Mouse (Mus musculus): ENCODE results near the gene Tlr6.

Gene Tlr6

DNA sequence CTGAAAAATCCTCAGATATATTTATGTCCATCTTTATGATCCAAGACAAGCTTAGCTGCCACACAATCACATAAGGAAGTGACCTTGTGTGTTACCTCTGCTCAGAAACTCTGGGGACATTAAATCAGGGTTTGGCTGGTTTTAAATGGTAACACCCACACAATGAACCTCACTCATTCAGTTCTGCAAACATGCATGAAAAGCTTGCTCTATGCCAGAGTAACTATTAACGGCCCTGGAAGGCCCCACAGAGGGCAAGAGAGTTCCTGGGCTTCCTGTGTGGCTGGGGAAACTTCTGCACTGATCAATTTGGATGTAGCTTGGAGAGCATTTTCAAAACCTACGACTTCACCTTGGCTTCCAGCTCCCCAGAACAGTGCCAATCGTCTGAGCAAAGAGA is 27.7 kb downstream of the Tlr6 start:
- no peak for DNase-seq (ENCODE audit: low spot score)

DNA sequence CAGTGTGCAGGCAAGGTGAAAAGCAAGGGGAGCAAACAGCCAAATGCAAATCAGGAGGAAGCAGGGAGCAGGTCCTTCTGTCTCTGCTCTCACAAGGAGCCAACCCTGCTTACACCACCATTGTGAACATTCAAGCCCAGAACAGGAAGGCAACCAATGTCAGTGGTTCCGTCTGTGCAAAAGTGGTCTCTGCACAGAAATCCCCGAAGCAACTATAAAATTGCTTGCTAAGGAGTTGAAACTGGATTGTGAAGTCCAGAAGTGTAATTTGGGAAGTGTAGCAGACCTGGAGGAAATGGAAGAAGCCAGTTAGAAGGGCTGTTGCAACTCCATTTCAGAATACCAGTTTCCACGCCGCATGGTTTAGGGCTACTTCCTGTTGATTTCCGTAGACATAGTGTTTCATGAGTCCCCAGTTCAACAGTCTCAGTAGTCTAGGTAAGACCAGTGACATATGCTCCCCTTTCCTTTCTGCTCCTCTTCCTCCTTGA is 37.0 kb downstream of the Tlr6 start:
- DNase-seq (ENCODE audit: low spot score) = no peak

DNA sequence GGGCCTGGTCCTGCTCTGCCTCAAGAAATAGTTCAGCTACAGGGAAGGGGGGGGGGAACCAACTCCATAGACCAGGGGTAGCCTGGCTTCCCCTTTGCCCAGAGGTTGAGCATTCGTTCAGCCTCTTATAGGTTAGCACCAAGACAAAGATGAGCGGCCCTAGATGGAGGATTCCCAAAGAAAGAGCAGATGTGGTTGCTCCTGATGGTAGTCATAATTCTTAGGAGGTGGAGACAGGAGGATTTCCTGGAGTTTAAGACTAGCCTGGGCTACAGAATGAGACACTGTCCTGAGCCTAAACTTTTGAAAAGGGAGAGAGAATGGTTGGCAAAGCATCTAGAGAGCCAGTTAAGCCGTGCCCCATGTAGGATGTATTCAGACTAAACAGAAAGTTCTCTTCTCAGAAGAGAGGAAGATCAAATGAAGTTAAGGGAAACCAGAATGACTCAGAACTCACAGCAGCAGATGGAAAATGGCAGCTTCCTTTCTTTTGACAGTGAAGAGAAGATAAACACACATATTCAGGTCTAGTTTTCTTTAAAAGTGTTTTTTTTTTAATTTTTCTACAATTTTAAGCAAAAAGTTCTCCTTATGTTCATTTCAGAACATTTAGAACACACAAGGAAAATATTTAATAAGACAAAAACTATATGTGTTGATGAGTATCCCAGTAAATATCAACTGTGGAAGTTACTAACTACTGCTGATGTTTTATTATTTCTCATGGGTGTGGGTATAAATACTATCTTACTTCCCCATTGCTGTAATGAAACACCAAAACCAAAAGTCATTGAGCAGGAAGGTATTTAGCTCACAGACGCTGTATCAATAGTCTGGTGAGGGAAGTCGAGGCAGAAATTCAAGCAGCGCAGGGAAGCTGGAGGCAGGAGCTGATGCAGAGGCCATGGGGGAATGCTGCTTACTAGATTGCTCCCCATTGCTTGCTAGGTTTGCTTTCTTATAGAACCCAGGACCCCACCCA is 41.0 kb downstream of the Tlr6 start:
- DNase-seq (ENCODE audit: low spot score) = no peak

DNA sequence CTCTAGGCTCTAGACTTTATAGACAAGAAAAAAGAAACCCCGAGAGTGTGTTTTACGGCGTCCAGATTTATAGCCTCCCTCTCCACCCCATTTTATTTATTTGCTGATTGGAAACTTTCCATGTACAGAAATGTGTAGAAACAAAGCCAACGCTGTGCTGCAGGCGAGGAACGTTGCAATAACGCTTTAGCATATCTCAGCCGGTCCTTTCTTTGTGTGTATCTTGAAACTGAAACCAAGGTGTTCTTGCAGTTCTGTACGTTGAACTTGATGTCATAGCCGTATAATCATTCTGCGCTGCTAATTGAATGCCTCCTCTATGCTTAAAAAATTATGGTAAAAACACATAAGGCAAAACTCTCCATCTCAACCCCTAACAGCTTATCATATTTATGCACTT is 42.2 kb downstream of the Tlr6 start:
- DNase-seq (ENCODE audit: low spot score) = no peak

DNA sequence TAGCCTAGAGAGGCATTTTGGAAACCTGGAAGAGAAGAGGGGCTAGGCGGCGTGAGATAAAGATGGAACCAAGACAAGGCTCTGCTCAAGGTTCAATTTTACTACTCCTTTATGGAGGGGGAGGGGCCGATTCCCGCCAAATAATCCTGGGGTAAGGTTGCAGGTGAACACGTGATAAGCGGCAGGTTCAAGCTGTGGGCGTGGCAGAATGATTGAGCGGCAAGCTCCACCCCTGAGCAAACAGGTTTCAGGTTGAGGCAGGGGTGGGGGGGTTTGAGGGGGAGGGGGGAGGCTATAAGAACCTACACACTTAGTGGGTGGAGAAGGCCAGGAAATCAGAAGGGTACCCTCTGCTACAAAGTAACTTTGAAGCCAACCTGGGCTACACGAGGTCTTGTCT is 42.7 kb downstream of the Tlr6 start:
- DNase-seq (ENCODE audit: low spot score) = no peak

- DNase-seq (ENCODE audit: low spot score) = no peak
These were observed 51.2 kb downstream of the Tlr6 start for GRCm38 (mm10) chr5:64908585-64909284.

DNA sequence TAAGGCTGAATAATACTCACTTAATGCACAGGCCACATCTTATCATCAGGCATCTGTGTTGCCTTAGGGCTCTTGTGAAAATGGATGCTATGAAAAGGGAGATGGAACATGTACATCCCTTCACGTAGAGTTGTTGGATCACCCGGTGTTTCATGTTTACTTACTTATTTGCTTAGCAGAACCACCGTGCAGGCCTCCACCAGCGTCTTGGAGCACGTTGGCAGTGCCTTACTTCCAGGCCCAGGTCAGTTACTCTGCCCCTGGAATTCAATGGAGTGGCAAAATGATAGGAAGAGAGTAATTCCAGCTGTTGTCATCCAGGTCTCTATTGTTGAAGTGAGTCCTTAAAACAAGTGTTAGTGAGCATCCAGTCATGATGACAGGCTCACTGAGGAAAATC is 52.0 kb downstream of the Tlr6 start:
- DNase-seq (ENCODE audit: low spot score) = no peak

GRCm38 (mm10) chr5:64905516-64906271 is 54.2 kb downstream of the Tlr6 start:
- no peak for DNase-seq (ENCODE audit: low spot score)
